Mouse (Mus musculus): ENCODE results near the gene Gm13278. TPM values are rescaled to one million over a fixed set of nuclear protein-coding genes. Genes with fewer than 3 reads are reported as not detected.
"Not testable (repeated sequence)": the region's sequence is repeated elsewhere in the genome, so short reads cannot be mapped to it uniquely, and the experiment has no call there.

Gm13278 gene
- not detected in 2 replicates for total RNA-seq (2014; rRNA removed; ENCODE audit: low replicate concordance)
- polyA plus RNA-seq (2015; fragmentation: Nextera tagmentation; extraction: Ambion mirVana), result not detected in 2 replicates

DNA sequence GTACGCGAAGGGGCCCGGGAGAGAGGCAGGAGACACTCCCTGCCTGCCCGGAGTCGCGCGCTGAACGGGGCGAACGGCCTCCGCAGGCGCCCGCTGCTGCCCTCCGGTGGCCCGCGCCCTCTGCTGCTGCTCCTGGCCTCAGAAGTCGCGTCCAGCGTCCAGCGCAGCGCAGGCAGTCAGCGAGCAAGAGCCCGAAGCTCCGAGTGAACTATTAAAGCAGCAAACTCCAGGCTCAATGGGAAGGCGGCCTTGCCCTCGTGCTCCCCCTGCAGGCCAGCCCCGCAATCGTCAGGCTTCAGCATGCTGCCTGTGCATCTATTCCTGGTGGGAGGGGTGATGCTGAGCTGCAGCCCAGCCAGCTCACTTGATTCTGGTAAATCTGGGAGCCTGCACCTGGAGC lies at the start of gene Gm13278:
Gene Gm13278, plus strand, starts transcription at position 301 of the 400 bp plus-strand sequence.
- not testable (repeated sequence) for H3K9me3 ChIP-seq (replicated peaks; ENCODE audit: control insufficient read depth, low read length); ATAC-seq (ENCODE audit: insufficient read depth, low read depth); H3K4me1 ChIP-seq (ENCODE audit: control insufficient read depth, insufficient read depth); DNase-seq (ENCODE audit: low spot score); H3K27ac ChIP-seq (ENCODE audit: low read depth); H3K36me3 ChIP-seq (replicated peaks; ENCODE audit: control insufficient read depth, insufficient read depth, low read length); H3K27me3 ChIP-seq (ENCODE audit: control insufficient read depth, insufficient read depth, low read length); H3K9ac ChIP-seq (replicated peaks; ENCODE audit: low read depth, low read length); H3K4me3 ChIP-seq (ENCODE audit: low read depth, low read length); H3K4me2 ChIP-seq (ENCODE audit: low read depth, low read length)
- no CpG with 5 or more reads among the region's 28 CpGs for WGBS

DNA sequence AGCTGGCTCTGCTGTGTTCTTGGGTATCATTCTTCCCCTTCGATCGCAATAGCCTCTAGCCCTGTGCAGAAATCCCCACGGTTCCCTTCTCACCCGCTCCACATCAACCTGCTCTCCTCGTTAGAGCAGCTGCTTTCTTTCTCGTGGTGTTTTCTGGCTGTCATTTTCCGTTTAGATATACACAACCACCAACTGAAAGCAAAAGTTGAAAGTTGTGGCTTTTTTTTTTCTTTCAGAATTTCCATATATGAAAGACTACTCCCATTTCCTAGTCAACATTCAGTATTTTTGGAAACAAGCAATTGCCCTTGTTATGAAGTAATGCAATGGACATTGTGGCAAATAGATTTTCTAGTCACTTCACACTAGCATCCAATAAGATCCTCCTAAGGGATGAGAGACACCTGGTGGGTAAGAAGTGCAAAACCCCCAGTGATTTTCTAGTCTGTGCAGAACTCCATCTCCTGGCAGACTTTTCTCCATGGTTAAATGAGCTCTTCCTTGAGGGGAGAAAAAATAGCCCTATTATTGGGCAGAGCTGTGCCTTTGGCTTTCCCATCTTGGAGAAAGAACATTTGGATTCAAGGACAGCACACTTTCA lies 48.5 kb upstream of the Gm13278 start:
- TF ChIP-seq CTCF (IDR thresholded peaks at IDR 0.05; ENCODE audit: low read depth) (peak; percentile 26; the same call in 1 of the 2 replicates), EP300 (IDR thresholded peaks at IDR 0.05; ENCODE audit: low read depth) (no peak)
- Histone ChIP-seq H3K9ac (replicated peaks; ENCODE audit: low read depth, low read length) (no peak overlapping the region), H3K4me3 (ENCODE audit: low read depth, low read length) (no peak overlapping the region), H3K4me2 (ENCODE audit: low read depth, low read length) (no peak overlapping the region), H3K9me3 (replicated peaks; ENCODE audit: control insufficient read depth, low read length) (no peaks in the 10 kb centered on the region), H3K36me3 (replicated peaks; ENCODE audit: control insufficient read depth, insufficient read depth, low read length) (no peaks in the 10 kb centered on the region), H3K4me1 (ENCODE audit: control insufficient read depth, insufficient read depth) (no peaks in the 10 kb centered on the region), H3K27ac (ENCODE audit: low read depth) (no peak overlapping the region), H3K27me3 (ENCODE audit: control insufficient read depth, insufficient read depth, low read length) (no peaks in the 10 kb centered on the region)
- ATAC-seq (ENCODE audit: insufficient read depth, low read depth) (no peak), DNase-seq (ENCODE audit: low spot score) (no peak)
- WGBS, result 60% methylated on average over 7 of the region's 7 CpGs

DNA sequence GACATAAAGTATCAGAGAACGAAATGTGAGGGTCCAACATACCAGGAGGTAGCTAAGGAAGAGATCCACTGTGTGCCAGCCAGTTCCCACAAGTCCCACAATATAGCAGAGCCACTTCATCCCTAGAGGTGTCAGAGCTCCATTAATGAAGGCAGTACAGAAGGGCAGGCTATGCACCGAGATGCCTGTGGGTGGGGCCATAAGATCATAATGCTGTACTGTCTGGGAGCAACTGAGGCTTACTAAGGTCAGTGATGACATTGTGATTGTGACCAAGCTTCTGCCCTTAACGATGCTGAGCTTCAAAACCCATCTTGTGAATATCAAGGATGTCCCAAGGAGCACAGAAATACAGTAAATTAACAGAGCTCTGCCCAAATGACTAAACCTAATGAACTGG lies 47.1 kb upstream of the Gm13278 start:
- Histone ChIP-seq H3K9me3 (replicated peaks; ENCODE audit: control insufficient read depth, low read length) (no peaks in the 10 kb centered on the region), H3K4me1 (ENCODE audit: control insufficient read depth, insufficient read depth) (no peaks in the 10 kb centered on the region), H3K9ac (replicated peaks; ENCODE audit: low read depth, low read length) (no peak overlapping the region), H3K4me2 (ENCODE audit: low read depth, low read length) (no peak overlapping the region), H3K36me3 (replicated peaks; ENCODE audit: control insufficient read depth, insufficient read depth, low read length) (no peaks in the 10 kb centered on the region), H3K4me3 (ENCODE audit: low read depth, low read length) (no peak overlapping the region), H3K27ac (ENCODE audit: low read depth) (no peak overlapping the region), H3K27me3 (ENCODE audit: control insufficient read depth, insufficient read depth, low read length) (no peaks in the 10 kb centered on the region)
- DNase-seq (ENCODE audit: low spot score) (no peak), ATAC-seq (ENCODE audit: insufficient read depth, low read depth) (no peak)
- TF ChIP-seq EP300 (IDR thresholded peaks at IDR 0.05; ENCODE audit: low read depth), result no peak
- TF ChIP-seq CTCF (IDR thresholded peaks at IDR 0.05; ENCODE audit: low read depth), result peak; percentile 29
- WGBS, result 54% methylated on average over 3 of the region's 3 CpGs

DNA sequence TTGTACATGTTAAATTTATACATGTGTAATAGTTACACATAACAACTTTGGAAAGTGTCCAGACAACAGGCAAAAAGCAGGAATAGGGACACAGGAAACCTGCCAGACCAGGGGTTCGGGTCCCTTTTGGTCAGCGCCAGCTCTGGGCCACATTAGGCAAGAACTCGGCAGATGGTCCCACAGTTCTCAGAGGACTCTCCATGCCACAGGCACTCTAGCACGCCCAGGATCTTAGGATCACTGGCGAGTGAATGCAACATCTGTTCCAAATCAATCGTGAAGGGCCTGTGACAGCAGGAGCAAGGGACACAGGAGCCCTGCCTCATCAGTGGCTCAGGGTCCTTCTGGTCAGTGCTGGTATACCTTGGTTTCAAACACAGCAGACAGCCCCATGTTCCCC lies 41.4 kb upstream of the Gm13278 start:
- H3K9ac ChIP-seq (replicated peaks; ENCODE audit: low read depth, low read length), result no peak overlapping the region

DNA sequence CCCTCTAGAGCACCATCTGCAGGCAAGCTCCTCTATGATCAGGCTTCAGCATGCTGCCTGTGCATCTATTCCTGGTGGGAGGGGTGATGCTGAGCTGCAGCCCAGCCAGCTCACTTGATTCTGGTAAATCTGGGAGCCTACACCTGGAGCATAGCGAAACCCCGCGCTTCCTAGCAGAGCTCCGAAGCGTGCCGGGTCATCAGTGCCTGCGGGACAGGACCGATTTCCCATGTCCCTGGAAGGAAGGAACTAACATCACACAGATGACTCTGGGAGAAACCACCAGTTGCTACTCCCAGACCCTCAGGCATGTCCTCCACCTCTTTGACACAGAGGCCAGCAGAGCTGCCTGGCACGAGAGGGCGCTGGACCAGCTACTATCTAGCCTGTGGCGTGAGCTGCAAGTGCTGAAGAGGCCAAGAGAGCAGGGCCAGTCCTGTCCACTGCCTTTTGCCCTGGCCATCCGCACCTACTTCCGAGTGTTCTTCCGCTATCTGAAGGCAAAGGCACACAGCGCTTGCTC lies 36.5 kb upstream of the Gm13278 start, which contains the start of gene Gm13271:
Gene Gm13271, plus strand, starts transcription at position 51 of the 523 bp plus-strand sequence.
- ATAC-seq (ENCODE audit: insufficient read depth, low read depth), result not testable (repeated sequence)
- WGBS, result 71% methylated on average over 14 of the region's 15 CpGs

More for the DNA sequence above, 41.4 kb upstream of the Gm13278 start:
- Histone ChIP-seq H3K4me3 (ENCODE audit: low read depth, low read length) (no peak overlapping the region), H3K4me2 (ENCODE audit: low read depth, low read length) (no peak overlapping the region), H3K27ac (ENCODE audit: low read depth) (no peak overlapping the region), H3K36me3 (replicated peaks; ENCODE audit: control insufficient read depth, insufficient read depth, low read length) (no peaks in the 10 kb centered on the region), H3K9me3 (replicated peaks; ENCODE audit: control insufficient read depth, low read length) (no peaks in the 10 kb centered on the region), H3K27me3 (ENCODE audit: control insufficient read depth, insufficient read depth, low read length) (no peaks in the 10 kb centered on the region), H3K4me1 (ENCODE audit: control insufficient read depth, insufficient read depth) (no peaks in the 10 kb centered on the region)
- TF ChIP-seq CTCF (IDR thresholded peaks at IDR 0.05; ENCODE audit: low read depth), result no peak
- 53% methylated on average over 6 of the region's 6 CpGs for WGBS
- DNase-seq (ENCODE audit: low spot score) (no peak), ATAC-seq (ENCODE audit: insufficient read depth, low read depth) (no peak)

DNA sequence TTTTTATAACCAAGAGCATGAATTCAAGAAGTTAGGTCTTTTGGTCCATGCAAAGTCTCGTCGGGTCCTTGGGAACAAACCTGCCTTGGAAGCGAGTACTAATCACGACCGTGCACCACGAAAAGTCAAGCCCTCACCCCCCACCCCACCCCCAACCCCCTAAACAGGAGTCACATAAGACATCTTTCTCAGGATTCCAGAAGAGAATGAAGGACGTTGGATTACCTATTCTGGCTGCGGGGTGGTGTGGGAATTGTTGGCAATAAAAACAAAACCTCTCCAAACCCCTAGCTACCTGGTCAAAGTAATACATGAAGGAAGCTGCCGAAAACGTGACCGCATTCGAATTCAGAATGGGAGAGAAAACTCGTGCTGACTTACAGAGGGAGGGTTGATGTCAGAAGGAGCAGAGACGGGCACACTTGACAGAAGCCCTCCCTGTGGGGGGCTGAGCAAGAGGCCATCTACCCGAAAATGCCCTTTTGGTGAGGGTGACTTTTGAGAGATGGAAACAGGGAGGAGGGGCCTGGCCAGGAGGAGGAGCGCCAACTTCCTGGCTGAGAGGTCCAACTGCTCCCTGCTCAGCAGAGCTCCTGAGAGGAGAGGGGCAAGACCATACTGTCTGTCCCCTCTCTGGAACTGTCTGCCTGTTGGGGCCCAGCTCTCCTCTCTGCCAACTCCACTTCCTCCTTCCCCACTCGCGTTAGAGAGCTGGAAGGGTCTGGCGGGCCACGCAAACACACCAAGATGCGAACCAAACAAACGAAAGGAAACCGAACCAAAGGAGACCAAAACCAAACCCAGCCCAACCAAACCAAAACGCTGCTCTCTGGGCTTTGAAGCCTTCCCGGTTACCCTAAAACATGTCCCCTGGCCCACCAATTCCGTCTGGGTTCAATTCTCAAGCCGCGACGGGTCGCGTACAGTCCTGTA lies 34.5 kb upstream of the Gm13278 start:
- ATAC-seq (ENCODE audit: insufficient read depth, low read depth); DNase-seq (ENCODE audit: low spot score): not testable (repeated sequence)

More for the DNA sequence above, 36.5 kb upstream of the Gm13278 start, which contains the start of gene Gm13271:
- not testable (repeated sequence) for H3K27ac ChIP-seq (ENCODE audit: low read depth); H3K9me3 ChIP-seq (replicated peaks; ENCODE audit: control insufficient read depth, low read length); H3K27me3 ChIP-seq (ENCODE audit: control insufficient read depth, insufficient read depth, low read length); H3K4me2 ChIP-seq (ENCODE audit: low read depth, low read length); H3K4me1 ChIP-seq (ENCODE audit: control insufficient read depth, insufficient read depth); H3K36me3 ChIP-seq (replicated peaks; ENCODE audit: control insufficient read depth, insufficient read depth, low read length); H3K9ac ChIP-seq (replicated peaks; ENCODE audit: low read depth, low read length); DNase-seq (ENCODE audit: low spot score); H3K4me3 ChIP-seq (ENCODE audit: low read depth, low read length)

More for the DNA sequence above, 34.5 kb upstream of the Gm13278 start:
- H3K9me3 ChIP-seq (replicated peaks; ENCODE audit: control insufficient read depth, low read length); H3K27me3 ChIP-seq (ENCODE audit: control insufficient read depth, insufficient read depth, low read length); H3K36me3 ChIP-seq (replicated peaks; ENCODE audit: control insufficient read depth, insufficient read depth, low read length); H3K4me1 ChIP-seq (ENCODE audit: control insufficient read depth, insufficient read depth): not testable (repeated sequence)
- 7% methylated on average over 28 of the region's 31 CpGs for WGBS
- peak overlapping the region; percentile 61 for H3K9ac ChIP-seq (replicated peaks; ENCODE audit: low read depth, low read length)
- H3K27ac ChIP-seq (ENCODE audit: low read depth), result peak overlapping the region; percentile 89
- peak overlapping the region; percentile 58 for H3K4me2 ChIP-seq (ENCODE audit: low read depth, low read length)
- H3K4me3 ChIP-seq (ENCODE audit: low read depth, low read length), result peak overlapping the region; percentile 52

Data from heart, postnatal 0 days (tissue).